8 mouse cellular contexts compared by ENCODE assay signal in genomic region chr10:71306190-71306589, GRCm38 (mm10). TPM values are rescaled to one million over a fixed set of nuclear protein-coding genes. Genes with fewer than 3 reads are reported as not detected.
DNase-seq lines count a peak whose midpoint lies in the region; ATAC-seq lines count a peak whose summit lies in the region.

No protein-coding gene starts in this region.

- 0 out of 2 replicates have a peak overlapping the region, but pooled peaks have one; percentile 12 for H3K4me2 ChIP-seq in limb, embryonic 11.5 days (ENCODE audit: low read depth, severe bottlenecking)
- H3K4me2 ChIP-seq in midbrain, embryonic 11.5 days = peak overlapping the region; percentile 34

- DNase-seq in gastrocnemius, adult 18-20 months (ENCODE audit: low spot score) = peak; percentile 32
- DNase-seq in gastrocnemius, adult 8-10 months (ENCODE audit: low spot score in 2 of 2) = no peak
- peak; percentile 82 for DNase-seq in ES-CJ7 (ENCODE audit: low read depth, low spot score)
- peak; percentile 79 for DNase-seq in embryo, embryonic 10 days (ENCODE audit: low spot score)
- peak; percentile 36 for DNase-seq in heart, postnatal 4 days
- peak; percentile 57 for DNase-seq in limb, embryonic 11.5 days (ENCODE audit: low spot score)
- DNase-seq in midbrain, embryonic 11.5 days (ENCODE audit: low spot score, missing footprints) = peak; percentile 89
- peak; percentile 24 to 64 for DNase-seq in thymus, postnatal 10 days (ENCODE audit: low spot score in 2 of 2)

- no peaks in the 10 kb centered on the region for H3K4me1 ChIP-seq in limb, embryonic 11.5 days (ENCODE audit: control insufficient read depth, insufficient read depth, low read length)
- H3K4me1 ChIP-seq in midbrain, embryonic 11.5 days (ENCODE audit: control insufficient read depth, insufficient read depth, low read length) = no peaks in the 10 kb centered on the region

- no peaks in the 10 kb centered on the region for H3K27me3 ChIP-seq in limb, embryonic 11.5 days (ENCODE audit: control insufficient read depth, insufficient read depth, low read length)
- H3K27me3 ChIP-seq in midbrain, embryonic 11.5 days (ENCODE audit: control insufficient read depth, insufficient read depth, low read length) = no peaks in the 10 kb centered on the region

- H3K27ac ChIP-seq in limb, embryonic 11.5 days (replicated peaks; ENCODE audit: low read depth, low read length) = no peak overlapping the region
- H3K27ac ChIP-seq in midbrain, embryonic 11.5 days (ENCODE audit: low read depth, low read length) = no peak overlapping the region

- H3K36me3 ChIP-seq in limb, embryonic 11.5 days (ENCODE audit: control insufficient read depth, insufficient read depth, low read length) = no peaks in the 10 kb centered on the region
- no peaks in the 10 kb centered on the region for H3K36me3 ChIP-seq in midbrain, embryonic 11.5 days (ENCODE audit: control insufficient read depth, insufficient read depth, low read length)

- H3K9me3 ChIP-seq in limb, embryonic 11.5 days (ENCODE audit: control insufficient read depth, low read length) = no peaks in the 10 kb centered on the region
- no peaks in the 10 kb centered on the region for H3K9me3 ChIP-seq in midbrain, embryonic 11.5 days (ENCODE audit: control insufficient read depth, low read length)

- no peak overlapping the region for H3K9ac ChIP-seq in limb, embryonic 11.5 days (ENCODE audit: low read length)
- H3K9ac ChIP-seq in midbrain, embryonic 11.5 days (ENCODE audit: low read length) = no peak overlapping the region

- WGBS in limb, embryonic 11.5 days = 21% methylated on average over 6 of the region's 6 CpGs
- 31% methylated on average over 6 of the region's 6 CpGs for WGBS in midbrain, embryonic 11.5 days

- ATAC-seq in limb, embryonic 11.5 days (ENCODE audit: insufficient number of reproducible peaks, low FRiP score, low TSS enrichment, low read depth) = no peak
- ATAC-seq in midbrain, embryonic 11.5 days (ENCODE audit: low FRiP score) = peak; percentile 41; the same call in 1 of the 2 replicates

- H3K4me3 ChIP-seq in limb, embryonic 11.5 days (ENCODE audit: low read depth, low read length) = no peak overlapping the region
- no peak overlapping the region for H3K4me3 ChIP-seq in midbrain, embryonic 11.5 days (ENCODE audit: low read depth, low read length)

RNA-seq across cellular contexts. Expression of gene Ube2d1, which starts 21.1 kb away (rescaled TPM):
- 100 to 1,000 TPM; 170 to 210 TPM for total RNA-seq in gastrocnemius, adult 18-20 months (2021)
- total RNA-seq in gastrocnemius, adult 8-10 months (2022) = 100 to 1,000 TPM; 190 to 250 (median 197) TPM
- total RNA-seq in heart, postnatal 4 days (2021) = 10 to 100 TPM; 42.6 to 43.5 TPM
- 122 and 125 TPM in 2 replicates for polyA plus RNA-seq in limb, embryonic 11.5 days (2014; fragmentation: Nextera tagmentation; extraction: Ambion mirVana)
- polyA plus RNA-seq in midbrain, embryonic 11.5 days (2014; fragmentation: Nextera tagmentation; extraction: Ambion mirVana) = 176 and 184 TPM in 2 replicates

RNA-seq across cellular contexts. Expression of gene Cisd1, which starts 38.6 kb away (rescaled TPM):
- 100 to 1,000 TPM; 235 to 236 TPM for total RNA-seq in gastrocnemius, adult 18-20 months (2021)
- total RNA-seq in gastrocnemius, adult 8-10 months (2022) = 100 to 1,000 TPM; 235 to 275 (median 257) TPM
- 100 to 1,000 TPM; 178 to 194 TPM for total RNA-seq in heart, postnatal 4 days (2021)
- 109 and 111 TPM in 2 replicates for polyA plus RNA-seq in limb, embryonic 11.5 days (2014; fragmentation: Nextera tagmentation; extraction: Ambion mirVana)
- 152 and 155 TPM in 2 replicates for polyA plus RNA-seq in midbrain, embryonic 11.5 days (2014; fragmentation: Nextera tagmentation; extraction: Ambion mirVana)

RNA-seq across cellular contexts. Expression of gene Ipmk, which starts 41.4 kb away (rescaled TPM):
- total RNA-seq in gastrocnemius, adult 18-20 months (2021) = 10 to 100 TPM; 18.0 to 19.4 TPM
- 10 to 100 TPM; 17.3 to 23.6 (median 18.5) TPM for total RNA-seq in gastrocnemius, adult 8-10 months (2022)
- 10 to 100 TPM; 12.3 to 14.2 TPM for total RNA-seq in heart, postnatal 4 days (2021)
- polyA plus RNA-seq in limb, embryonic 11.5 days (2014; fragmentation: Nextera tagmentation; extraction: Ambion mirVana) = 20.9 and 21.0 TPM in 2 replicates
- 24.8 and 24.9 TPM in 2 replicates for polyA plus RNA-seq in midbrain, embryonic 11.5 days (2014; fragmentation: Nextera tagmentation; extraction: Ambion mirVana)

Comparison
In these comparisons a context has a peak if more than half of its experiments do, and no peak if none do; other contexts are left out.
1. DNase-seq: peak in gastrocnemius, adult 18-20 months (single experiment), ES-CJ7 (single experiment), embryo, embryonic 10 days (single experiment), heart, postnatal 4 days (single experiment), limb, embryonic 11.5 days (single experiment), midbrain, embryonic 11.5 days (single experiment) and thymus, postnatal 10 days (2 of 2); none in gastrocnemius, adult 8-10 months (0 of 2).